Mouse (Mus musculus): Measurements from ENCODE around the gene Bad. TPM values are rescaled to one million over a fixed set of nuclear protein-coding genes. Genes with fewer than 3 reads are reported as not detected.
A peak's percentile ranks its signal among the peaks of the same experiment; 100 is the strongest.

Bad gene
- polyA plus RNA-seq, 1 experiment from 2014 or later, result 87.1 TPM

DNA sequence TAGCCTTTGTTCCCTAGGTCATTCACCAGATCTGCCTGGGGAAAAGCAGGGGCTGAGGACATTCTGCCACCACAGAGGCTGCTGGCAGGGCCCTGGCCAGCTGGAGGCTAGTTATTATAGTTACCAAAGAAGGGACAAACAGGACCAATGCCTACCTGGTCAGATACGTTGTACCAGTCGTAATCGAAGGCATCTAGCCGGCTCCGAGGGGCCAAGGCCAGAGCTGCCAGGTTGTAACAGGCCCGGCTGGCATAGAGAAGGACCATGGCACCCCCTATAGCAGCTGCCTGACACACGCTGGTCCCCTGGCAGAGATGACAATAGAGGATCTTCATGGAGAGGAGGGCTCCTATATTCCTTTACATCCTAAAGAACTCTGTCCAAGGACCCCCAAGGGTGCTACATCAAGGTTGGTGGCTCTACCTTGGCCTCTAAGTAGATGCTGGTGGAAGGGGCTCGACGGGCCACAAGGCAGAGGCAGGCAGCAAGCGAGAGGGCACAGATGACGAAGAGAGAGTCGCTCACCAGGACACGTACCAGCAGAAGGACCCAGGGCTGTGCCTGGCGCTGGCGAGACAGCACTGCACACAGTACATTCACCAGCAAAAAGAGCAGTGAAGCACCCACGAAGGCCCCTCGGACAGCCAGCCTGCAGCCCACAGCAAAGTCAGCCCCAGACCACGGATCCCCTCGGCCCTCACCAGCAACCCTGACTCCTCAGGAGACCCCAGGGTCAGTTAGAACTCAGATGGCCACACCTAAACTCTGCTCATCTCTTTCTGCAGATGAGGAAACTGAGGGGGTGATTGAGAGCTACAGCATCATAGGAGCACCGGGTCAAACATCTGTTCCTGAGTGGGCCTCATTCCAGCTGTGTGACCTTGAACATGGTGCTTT, 2.3 kb upstream of the Bad start:
- no peak for ATAC-seq (ENCODE audit: insufficient read depth, low FRiP score)
- Histone ChIP-seq H3K9ac (ENCODE audit: low read length) (0 out of 2 replicates have a peak overlapping the region, but pooled peaks have one; percentile 93), H3K27me3 (ENCODE audit: control insufficient read depth, insufficient read depth, low read length) (peaks cover 12% of the 10 kb centered on the region), H3K4me2 (ENCODE audit: low read depth, low read length) (no peak overlapping the region), H3K27ac (ENCODE audit: low read length) (no peak overlapping the region), H3K9me3 (replicated peaks; ENCODE audit: control insufficient read depth, low read length) (no peaks in the 10 kb centered on the region), H3K4me1 (ENCODE audit: control insufficient read depth, insufficient read depth, low read length) (peaks cover 21% of the 10 kb centered on the region), H3K36me3 (ENCODE audit: control insufficient read depth, insufficient read depth, low read length) (no peaks in the 10 kb centered on the region), H3K4me3 (replicated peaks; ENCODE audit: low read length) (no peak overlapping the region)
- 90% methylated on average over 20 of the region's 20 CpGs for WGBS

GRCm38 (mm10) chr19:6940396-6941351, 987 bp upstream of the Bad start:
- H3K4me2 ChIP-seq (ENCODE audit: low read depth, low read length), result peak overlapping the region; percentile 98

DNA sequence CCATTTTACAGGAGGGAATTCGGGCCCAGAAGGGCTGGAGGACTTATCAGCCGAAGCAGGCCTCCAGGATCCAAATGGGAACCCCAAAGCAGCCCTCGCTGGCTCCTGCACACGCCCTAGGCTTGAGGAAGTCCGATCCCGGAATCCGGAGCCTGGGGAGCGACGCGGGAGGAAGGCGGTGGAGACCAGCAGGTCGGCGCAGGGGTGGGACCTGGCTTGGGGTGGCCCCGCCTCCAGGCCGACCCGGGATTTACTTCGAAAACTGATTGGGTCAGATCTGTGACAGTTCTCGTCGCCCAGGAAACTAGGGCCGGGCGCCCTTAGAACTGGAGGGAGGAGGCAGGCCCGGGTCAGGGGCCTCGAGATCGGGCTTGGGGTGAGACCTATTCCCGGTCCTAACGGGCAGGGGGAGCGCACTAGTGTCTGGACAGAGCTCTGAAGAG, 609 bp downstream of the Bad start, which contains the start of gene Gpr137:
Gene Gpr137, minus strand, starts transcription at position 232 of the 443 bp plus-strand sequence.
- Histone ChIP-seq H3K4me1 (ENCODE audit: control insufficient read depth, insufficient read depth, low read length) (peaks cover 21% of the 10 kb centered on the region), H3K9me3 (replicated peaks; ENCODE audit: control insufficient read depth, low read length) (no peaks in the 10 kb centered on the region), H3K27me3 (ENCODE audit: control insufficient read depth, insufficient read depth, low read length) (no peaks in the 10 kb centered on the region), H3K4me2 (ENCODE audit: low read depth, low read length) (peak within 1 kb of the TSS; percentile 98), H3K9ac (ENCODE audit: low read length) (peak within 1 kb of the TSS; percentile 93), H3K36me3 (ENCODE audit: control insufficient read depth, insufficient read depth, low read length) (no peaks in the 10 kb centered on the region), H3K4me3 (replicated peaks; ENCODE audit: low read length) (peak within 1 kb of the TSS; percentile 76), H3K27ac (ENCODE audit: low read length) (peak within 1 kb of the TSS; percentile 97)
- peak; percentile 92 for ATAC-seq (ENCODE audit: insufficient read depth, low FRiP score)
- WGBS, result 0% methylated on average over 27 of the region's 27 CpGs

More at GRCm38 (mm10) chr19:6940396-6941351, 987 bp upstream of the Bad start:
- peak overlapping the region; percentile 93 for H3K9ac ChIP-seq (ENCODE audit: low read length)
- H3K9me3 ChIP-seq (replicated peaks; ENCODE audit: control insufficient read depth, low read length), result no peaks in the 10 kb centered on the region
- peaks cover 21% of the 10 kb centered on the region for H3K4me1 ChIP-seq (ENCODE audit: control insufficient read depth, insufficient read depth, low read length)
- H3K27ac ChIP-seq (ENCODE audit: low read length), result peak overlapping the region; percentile 71
- H3K4me3 ChIP-seq (replicated peaks; ENCODE audit: low read length), result peak overlapping the region; percentile 76
- no peaks in the 10 kb centered on the region for H3K36me3 ChIP-seq (ENCODE audit: control insufficient read depth, insufficient read depth, low read length)
- ATAC-seq (ENCODE audit: insufficient read depth, low FRiP score), result peak; percentile 0; the same call in 1 of the 2 replicates
- peaks cover 6% of the 10 kb centered on the region; the same call in 1 of the 2 replicates for H3K27me3 ChIP-seq (ENCODE audit: control insufficient read depth, insufficient read depth, low read length)
- 17% methylated on average over 29 of the region's 29 CpGs for WGBS

GRCm38 (mm10) chr19:6942764-6943163, 1.1 kb downstream of the Bad start:
- Histone ChIP-seq H3K27me3 (ENCODE audit: control insufficient read depth, insufficient read depth, low read length) (no peaks in the 10 kb centered on the region), H3K9ac (ENCODE audit: low read length) (peak overlapping the region; percentile 93), H3K9me3 (replicated peaks; ENCODE audit: control insufficient read depth, low read length) (no peaks in the 10 kb centered on the region), H3K4me3 (replicated peaks; ENCODE audit: low read length) (peak overlapping the region; percentile 76), H3K4me1 (ENCODE audit: control insufficient read depth, insufficient read depth, low read length) (peaks cover 21% of the 10 kb centered on the region), H3K4me2 (ENCODE audit: low read depth, low read length) (peak overlapping the region; percentile 98), H3K27ac (ENCODE audit: low read length) (peak overlapping the region; percentile 63), H3K36me3 (ENCODE audit: control insufficient read depth, insufficient read depth, low read length) (no peaks in the 10 kb centered on the region)
- 28% methylated on average over 5 of the region's 5 CpGs for WGBS
- ATAC-seq (ENCODE audit: insufficient read depth, low FRiP score), result no peak; the same call in 1 of the 2 replicates

DNA sequence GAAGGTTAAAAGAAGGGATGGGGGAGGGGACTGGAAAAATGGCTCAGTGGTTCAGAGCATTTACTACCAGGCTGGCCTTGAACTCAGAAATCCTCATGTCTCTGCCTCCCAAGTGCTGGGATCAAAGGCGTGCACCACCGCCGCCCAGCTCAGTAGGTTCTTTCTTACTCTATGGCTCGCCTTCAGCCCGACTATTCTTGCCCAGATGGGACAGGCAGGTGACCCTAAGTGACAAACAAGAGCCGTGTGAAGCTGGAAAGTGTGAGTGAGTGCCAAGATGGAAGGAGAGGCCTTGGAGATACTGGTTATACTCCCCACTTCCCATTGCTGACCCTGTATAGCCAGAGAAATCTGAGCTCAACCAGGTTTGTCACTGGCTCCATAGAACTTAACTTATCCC, 2.0 kb downstream of the Bad start:
- no peak for ATAC-seq (ENCODE audit: insufficient read depth, low FRiP score)
- whole genome bisulfite sequencing, result 93% methylated on average over 6 of the region's 6 CpGs
- H3K9ac ChIP-seq (ENCODE audit: low read length), result no peak overlapping the region
- H3K27me3 ChIP-seq (ENCODE audit: control insufficient read depth, insufficient read depth, low read length), result no peaks in the 10 kb centered on the region
- H3K9me3 ChIP-seq (replicated peaks; ENCODE audit: control insufficient read depth, low read length), result no peaks in the 10 kb centered on the region
- H3K36me3 ChIP-seq (ENCODE audit: control insufficient read depth, insufficient read depth, low read length), result no peaks in the 10 kb centered on the region
- H3K4me1 ChIP-seq (ENCODE audit: control insufficient read depth, insufficient read depth, low read length), result peaks cover 21% of the 10 kb centered on the region
- H3K27ac ChIP-seq (ENCODE audit: low read length), result no peak overlapping the region
- H3K4me2 ChIP-seq (ENCODE audit: low read depth, low read length), result no peak overlapping the region
- no peak overlapping the region for H3K4me3 ChIP-seq (replicated peaks; ENCODE audit: low read length)

DNA sequence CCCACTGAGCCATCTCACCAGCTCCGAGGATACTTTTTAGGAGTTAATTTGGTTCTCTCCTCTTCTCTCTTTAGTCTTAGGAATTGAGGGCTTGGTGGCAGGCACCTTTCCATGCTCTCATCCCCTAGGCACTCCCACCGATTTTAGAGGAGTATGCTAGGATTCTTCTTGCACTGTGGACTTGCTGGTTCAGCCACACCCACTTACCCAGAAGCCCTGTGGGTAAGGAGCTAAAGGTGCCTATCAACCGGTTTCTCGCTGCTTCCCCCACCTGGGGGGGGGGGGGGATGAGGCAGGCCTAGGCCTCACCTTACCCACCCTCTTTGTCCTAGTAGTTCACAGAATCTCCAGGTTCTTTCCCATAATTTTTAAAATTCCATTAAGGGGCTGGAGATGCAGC, 6.1 kb downstream of the Bad start:
- WGBS, result 45% methylated on average over 4 of the region's 4 CpGs
- H3K9me3 ChIP-seq (replicated peaks; ENCODE audit: control insufficient read depth, low read length), result no peaks in the 10 kb centered on the region
- no peak overlapping the region for H3K9ac ChIP-seq (ENCODE audit: low read length)
- H3K4me1 ChIP-seq (ENCODE audit: control insufficient read depth, insufficient read depth, low read length), result peaks cover 29% of the 10 kb centered on the region
- H3K27ac ChIP-seq (ENCODE audit: low read length), result no peak overlapping the region
- H3K27me3 ChIP-seq (ENCODE audit: control insufficient read depth, insufficient read depth, low read length), result no peaks in the 10 kb centered on the region
- ATAC-seq (ENCODE audit: insufficient read depth, low FRiP score), result no peak
- H3K36me3 ChIP-seq (ENCODE audit: control insufficient read depth, insufficient read depth, low read length), result no peaks in the 10 kb centered on the region
- H3K4me3 ChIP-seq (replicated peaks; ENCODE audit: low read length), result no peak overlapping the region
- no peak overlapping the region for H3K4me2 ChIP-seq (ENCODE audit: low read depth, low read length)

DNA sequence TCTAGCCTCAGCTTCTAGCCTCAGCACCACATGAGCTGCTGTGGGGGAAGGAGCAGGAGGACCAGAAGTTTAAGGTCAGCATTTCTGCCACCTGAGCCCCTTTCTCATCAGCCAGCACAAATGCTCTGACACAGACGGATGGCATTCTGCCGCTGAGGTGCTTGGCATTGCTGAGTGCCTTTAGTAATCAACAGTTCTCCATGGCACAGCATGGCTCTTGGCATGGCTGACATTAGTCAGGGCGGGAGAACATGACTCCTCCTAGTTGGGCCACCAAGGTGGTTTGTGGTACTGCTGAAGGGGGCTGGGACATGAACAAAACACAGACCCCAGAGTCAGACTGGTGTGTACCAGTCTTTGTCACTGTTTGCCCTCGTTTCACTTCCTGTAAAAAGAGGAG, 6.5 kb downstream of the Bad start:
- Histone ChIP-seq H3K27me3 (ENCODE audit: control insufficient read depth, insufficient read depth, low read length) (no peaks in the 10 kb centered on the region), H3K4me2 (ENCODE audit: low read depth, low read length) (no peak overlapping the region), H3K4me1 (ENCODE audit: control insufficient read depth, insufficient read depth, low read length) (peaks cover 29% of the 10 kb centered on the region), H3K9ac (ENCODE audit: low read length) (no peak overlapping the region), H3K4me3 (replicated peaks; ENCODE audit: low read length) (no peak overlapping the region), H3K36me3 (ENCODE audit: control insufficient read depth, insufficient read depth, low read length) (no peaks in the 10 kb centered on the region), H3K9me3 (replicated peaks; ENCODE audit: control insufficient read depth, low read length) (no peaks in the 10 kb centered on the region), H3K27ac (ENCODE audit: low read length) (no peak overlapping the region)
- 74% methylated on average over 4 of the region's 4 CpGs for whole genome bisulfite sequencing
- no peak for ATAC-seq (ENCODE audit: insufficient read depth, low FRiP score)

- H3K9me3 ChIP-seq (replicated peaks; ENCODE audit: control insufficient read depth, low read length), result no peaks in the 10 kb centered on the region
- WGBS, result 85% methylated on average over 5 of the region's 5 CpGs
- H3K4me1 ChIP-seq (ENCODE audit: control insufficient read depth, insufficient read depth, low read length), result peaks cover 27% of the 10 kb centered on the region
- no peak for ATAC-seq (ENCODE audit: insufficient read depth, low FRiP score)
- peak overlapping the region; percentile 20; the same call in 1 of the 2 replicates for H3K9ac ChIP-seq (ENCODE audit: low read length)
- no peak overlapping the region for H3K4me3 ChIP-seq (replicated peaks; ENCODE audit: low read length)
- H3K4me2 ChIP-seq (ENCODE audit: low read depth, low read length), result peak overlapping the region; percentile 62; the same call in 1 of the 2 replicates
- peak overlapping the region; percentile 98 for H3K27ac ChIP-seq (ENCODE audit: low read length)
- H3K36me3 ChIP-seq (ENCODE audit: control insufficient read depth, insufficient read depth, low read length), result no peaks in the 10 kb centered on the region; the same call in 1 of the 2 replicates
- H3K27me3 ChIP-seq (ENCODE audit: control insufficient read depth, insufficient read depth, low read length), result no peaks in the 10 kb centered on the region
These were observed 7.9 kb downstream of the Bad start for GRCm38 (mm10) chr19:6949532-6949931.

Measured in stomach, embryonic 16.5 days (tissue).